Mouse (Mus musculus): ENCODE results near the gene Lgals12. TPM values are rescaled to one million over a fixed set of nuclear protein-coding genes. Genes with fewer than 3 reads are reported as not detected.

The Lgals12 gene
- polyA plus RNA-seq, 1 experiment from 2014 or later: 0.40 TPM

DNA sequence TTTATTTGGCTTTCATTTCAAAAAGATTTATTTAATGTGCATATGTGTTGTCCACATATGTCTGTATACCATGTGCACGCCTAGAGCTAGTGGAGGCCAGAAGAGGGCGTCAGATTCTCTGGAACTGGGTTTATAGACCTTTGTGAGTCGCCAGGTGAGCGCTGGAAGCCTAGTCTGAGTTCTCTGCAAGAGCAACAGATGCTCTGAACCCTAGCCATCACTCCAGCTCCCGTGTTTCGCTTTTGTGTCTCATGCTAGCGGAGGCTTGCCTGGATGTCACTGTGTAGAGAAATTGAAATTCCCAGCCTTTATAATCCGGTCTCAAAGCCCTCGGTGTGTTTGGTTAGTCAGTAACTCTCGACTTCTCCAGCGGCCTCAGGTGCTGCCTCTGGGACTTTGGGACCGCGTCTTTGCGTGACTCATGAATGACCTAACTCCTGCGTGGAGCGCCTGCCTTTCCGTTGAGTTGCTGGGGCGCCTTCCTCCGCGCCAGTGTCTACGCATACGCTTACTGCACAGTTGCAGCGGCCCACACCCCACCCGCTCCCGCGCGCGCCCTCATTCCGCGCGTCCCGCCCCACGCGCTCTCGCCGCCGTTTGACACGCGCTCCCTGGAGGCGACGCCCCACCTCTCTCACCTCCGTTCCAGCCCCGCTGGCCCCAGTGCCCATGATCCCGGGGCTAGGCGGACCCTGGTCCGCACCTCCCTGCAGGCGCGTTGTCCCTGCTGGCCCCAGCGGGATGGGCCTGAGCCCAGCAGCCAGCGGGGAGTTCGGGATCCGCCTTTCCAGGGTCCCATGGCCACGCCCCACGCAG lies 5.2 kb upstream of the Lgals12 start, which contains the start of gene Hrasls5:
Gene Hrasls5, plus strand, starts transcription at position 600 of the 816 bp plus-strand sequence.
- H3K4me2 ChIP-seq (replicated peaks): peak within 1 kb of the TSS; percentile 92
- peak within 1 kb of the TSS; percentile 60 for H3K9ac ChIP-seq
- 3% methylated on average over 50 of the region's 54 CpGs for WGBS
- no peaks in the 10 kb centered on the region for H3K36me3 ChIP-seq (replicated peaks; ENCODE audit: control insufficient read depth, insufficient read depth)
- peak; percentile 49; the same call in 1 of the 2 replicates for ATAC-seq (ENCODE audit: low FRiP score)
- H3K27ac ChIP-seq: no peak within 1 kb of the TSS
- H3K27me3 ChIP-seq (ENCODE audit: control insufficient read depth, insufficient read depth, low read length): peaks cover 34% of the 10 kb centered on the region
- DNase-seq (ENCODE audit: low spot score): peak; percentile 42
- peak within 1 kb of the TSS; percentile 43 for H3K4me3 ChIP-seq (replicated peaks; ENCODE audit: low read length)
- no peaks in the 10 kb centered on the region for H3K9me3 ChIP-seq (ENCODE audit: control insufficient read depth, low read length)
- H3K4me1 ChIP-seq (replicated peaks; ENCODE audit: control insufficient read depth, insufficient read depth, low read length): peaks cover 3% of the 10 kb centered on the region

DNA sequence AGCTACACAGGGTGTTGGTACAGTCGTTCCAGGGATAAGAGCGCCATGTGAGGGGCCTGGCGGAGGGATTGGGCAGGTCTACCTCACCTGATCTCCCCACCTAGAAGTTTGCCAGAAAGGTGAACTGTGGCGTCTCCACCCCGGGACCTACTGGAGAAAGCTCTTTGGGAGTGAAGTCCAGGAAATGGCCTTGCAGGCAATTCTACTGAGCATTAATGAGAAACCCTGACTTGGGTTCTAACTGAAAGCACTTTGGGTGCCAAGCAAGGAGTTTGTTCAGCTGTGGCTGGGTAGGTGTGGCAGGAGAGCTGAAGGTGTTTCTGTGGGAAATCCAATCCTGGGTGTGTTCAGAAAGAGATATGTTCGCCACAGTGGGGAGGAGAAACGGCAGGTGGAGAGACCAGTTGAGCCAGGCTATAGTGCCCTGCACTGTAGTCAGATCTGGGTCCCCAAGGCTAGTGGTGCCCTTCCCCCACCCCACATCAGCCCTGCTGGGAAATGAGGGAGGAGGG lies 753 bp upstream of the Lgals12 start:
- WGBS: 85% methylated on average over 7 of the region's 7 CpGs
- peaks cover 24% of the 10 kb centered on the region for H3K27me3 ChIP-seq (ENCODE audit: control insufficient read depth, insufficient read depth, low read length)

DNA sequence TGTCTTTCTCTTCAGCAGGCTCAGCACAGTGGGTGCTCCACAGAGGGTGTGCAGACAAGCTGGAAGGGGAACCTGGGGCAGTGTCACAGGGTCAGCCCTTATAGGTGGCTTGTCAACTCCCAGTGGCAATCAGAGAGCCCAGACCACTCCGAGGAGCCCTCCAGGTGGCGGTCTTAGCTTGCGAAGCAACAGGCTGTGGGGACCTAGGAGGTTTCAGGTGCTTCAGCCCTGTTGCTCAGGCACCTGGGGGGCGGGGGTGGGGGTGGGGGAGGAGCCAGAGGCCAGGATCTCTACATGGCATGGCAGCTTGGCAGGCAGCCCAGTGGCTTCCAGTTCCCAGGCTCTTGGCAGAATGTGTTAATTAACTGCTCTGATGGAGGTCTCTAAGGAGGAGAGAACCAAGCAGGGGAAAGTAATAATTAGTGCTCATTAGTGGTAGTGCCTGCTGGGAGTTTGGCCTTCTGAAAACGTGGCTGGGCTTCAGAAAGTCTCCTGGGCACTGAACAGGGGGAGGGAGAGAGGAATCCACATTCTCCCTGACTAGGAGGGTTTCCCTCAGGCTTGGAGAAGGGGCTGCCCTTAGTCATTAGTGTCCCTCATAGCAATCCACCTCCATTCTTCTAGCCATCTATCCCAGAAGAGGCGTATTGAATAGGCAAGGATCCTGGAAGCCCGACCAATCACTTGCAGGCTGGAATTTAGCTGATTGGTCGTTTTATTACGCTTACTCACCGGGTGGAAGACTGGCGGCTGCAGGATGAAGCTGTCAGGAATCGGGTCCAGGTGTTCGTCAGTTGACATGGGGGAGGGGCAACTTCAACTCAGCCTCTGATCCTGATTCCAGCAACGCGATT lies 836 bp downstream of the Lgals12 start:
- peak; percentile 85 for ATAC-seq (ENCODE audit: low FRiP score)
- Histone ChIP-seq H3K4me1 (replicated peaks; ENCODE audit: control insufficient read depth, insufficient read depth, low read length) (peaks cover 17% of the 10 kb centered on the region), H3K4me2 (replicated peaks) (peak overlapping the region; percentile 78), H3K27me3 (ENCODE audit: control insufficient read depth, insufficient read depth, low read length) (peaks cover 9% of the 10 kb centered on the region; the same call in 1 of the 2 replicates), H3K36me3 (replicated peaks; ENCODE audit: control insufficient read depth, insufficient read depth) (no peaks in the 10 kb centered on the region), H3K9me3 (ENCODE audit: control insufficient read depth, low read length) (no peaks in the 10 kb centered on the region), H3K4me3 (replicated peaks; ENCODE audit: low read length) (peak overlapping the region; percentile 25), H3K9ac (peak overlapping the region; percentile 37), H3K27ac (peak overlapping the region; percentile 44; the same call in 1 of the 2 replicates)
- DNase-seq (ENCODE audit: low spot score): peak; percentile 78
- WGBS: 5% methylated on average over 15 of the region's 15 CpGs

More for the DNA sequence above, 753 bp upstream of the Lgals12 start:
- no peak for ATAC-seq (ENCODE audit: low FRiP score)
- DNase-seq (ENCODE audit: low spot score): no peak
- Histone ChIP-seq H3K9me3 (ENCODE audit: control insufficient read depth, low read length) (no peaks in the 10 kb centered on the region), H3K9ac (no peak overlapping the region), H3K27ac (no peak overlapping the region), H3K4me2 (replicated peaks) (no peak overlapping the region), H3K36me3 (replicated peaks; ENCODE audit: control insufficient read depth, insufficient read depth) (no peaks in the 10 kb centered on the region), H3K4me3 (replicated peaks; ENCODE audit: low read length) (no peak overlapping the region), H3K4me1 (replicated peaks; ENCODE audit: control insufficient read depth, insufficient read depth, low read length) (peaks cover 17% of the 10 kb centered on the region)

DNA sequence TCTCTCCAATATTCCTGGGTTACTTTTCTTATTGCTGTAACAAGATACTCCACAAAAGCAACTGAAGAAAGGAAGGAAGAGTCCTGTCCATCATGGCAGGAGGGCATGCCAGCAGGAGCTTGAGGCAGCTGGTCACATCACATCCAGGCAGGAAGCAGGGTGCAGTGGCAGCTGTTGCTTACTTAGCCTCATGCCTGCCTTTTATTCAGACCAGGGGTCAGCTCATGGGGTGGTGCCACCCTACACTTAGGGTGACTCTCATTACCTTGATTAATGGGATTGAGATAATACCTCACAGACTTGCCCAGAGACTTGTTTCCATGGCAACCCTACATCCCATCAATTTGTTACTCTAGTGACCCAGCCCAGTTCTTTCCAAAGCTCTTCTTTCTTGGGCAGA lies 2.0 kb downstream of the Lgals12 start:
- Histone ChIP-seq H3K4me1 (replicated peaks; ENCODE audit: control insufficient read depth, insufficient read depth, low read length) (peaks cover 17% of the 10 kb centered on the region), H3K9ac (no peak overlapping the region), H3K36me3 (replicated peaks; ENCODE audit: control insufficient read depth, insufficient read depth) (no peaks in the 10 kb centered on the region), H3K4me2 (replicated peaks) (no peak overlapping the region), H3K27me3 (ENCODE audit: control insufficient read depth, insufficient read depth, low read length) (peaks cover 5% of the 10 kb centered on the region; the same call in 1 of the 2 replicates), H3K9me3 (ENCODE audit: control insufficient read depth, low read length) (no peaks in the 10 kb centered on the region), H3K27ac (no peak overlapping the region), H3K4me3 (replicated peaks; ENCODE audit: low read length) (no peak overlapping the region)
- ATAC-seq (ENCODE audit: low FRiP score) (no peak), DNase-seq (ENCODE audit: low spot score) (no peak)

DNA sequence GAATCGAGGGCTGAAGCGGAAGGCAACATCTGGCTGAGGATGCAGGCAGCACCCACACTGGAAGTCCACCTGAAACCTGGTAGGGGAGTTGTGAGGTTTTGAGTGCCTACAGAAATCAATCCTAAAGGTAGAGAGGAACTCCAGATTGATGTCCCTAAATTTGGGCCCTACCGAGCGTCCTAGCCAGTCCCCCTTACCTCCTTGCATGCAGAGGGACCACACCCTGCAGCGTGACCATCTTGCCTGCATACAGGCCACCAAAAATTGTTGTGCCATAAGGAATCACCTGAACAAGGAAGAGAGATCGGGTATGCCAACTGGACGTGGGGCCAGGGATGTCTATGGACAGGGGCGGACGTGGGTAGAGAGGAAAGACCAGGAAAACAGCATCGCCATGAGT lies 2.9 kb downstream of the Lgals12 start:
- Histone ChIP-seq H3K9me3 (ENCODE audit: control insufficient read depth, low read length) (no peaks in the 10 kb centered on the region), H3K27ac (no peak overlapping the region), H3K36me3 (replicated peaks; ENCODE audit: control insufficient read depth, insufficient read depth) (no peaks in the 10 kb centered on the region), H3K4me3 (replicated peaks; ENCODE audit: low read length) (no peak overlapping the region), H3K9ac (no peak overlapping the region), H3K4me2 (replicated peaks) (no peak overlapping the region), H3K4me1 (replicated peaks; ENCODE audit: control insufficient read depth, insufficient read depth, low read length) (peaks cover 17% of the 10 kb centered on the region), H3K27me3 (ENCODE audit: control insufficient read depth, insufficient read depth, low read length) (peaks cover 5% of the 10 kb centered on the region; the same call in 1 of the 2 replicates)
- WGBS: 98% methylated on average over 10 of the region's 10 CpGs
- ATAC-seq (ENCODE audit: low FRiP score): no peak
- no peak for DNase-seq (ENCODE audit: low spot score)

DNA sequence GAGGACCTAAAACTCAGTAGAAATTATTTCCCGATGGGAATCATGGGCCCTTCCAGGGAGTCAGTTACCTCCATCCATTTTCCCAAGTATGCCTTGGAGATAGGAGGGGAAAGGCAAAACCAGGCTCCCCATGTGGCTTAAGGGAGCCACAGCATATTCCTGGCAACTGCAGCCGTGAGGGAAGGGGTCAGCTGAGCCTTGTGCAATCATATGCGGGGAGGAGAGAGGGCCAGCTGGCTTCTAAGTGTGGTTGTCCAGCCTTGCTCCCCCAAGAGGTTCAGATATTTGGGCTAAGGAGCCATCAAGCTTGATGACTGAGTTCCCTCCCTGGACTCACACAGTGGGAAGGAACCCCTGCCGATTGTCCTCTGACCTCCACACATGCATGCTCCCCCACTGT lies 5.4 kb downstream of the Lgals12 start:
- Histone ChIP-seq H3K9me3 (ENCODE audit: control insufficient read depth, low read length) (no peaks in the 10 kb centered on the region), H3K27ac (no peak overlapping the region), H3K27me3 (ENCODE audit: control insufficient read depth, insufficient read depth, low read length) (no peaks in the 10 kb centered on the region), H3K36me3 (replicated peaks; ENCODE audit: control insufficient read depth, insufficient read depth) (no peaks in the 10 kb centered on the region), H3K9ac (no peak overlapping the region), H3K4me3 (replicated peaks; ENCODE audit: low read length) (no peak overlapping the region), H3K4me2 (replicated peaks) (no peak overlapping the region), H3K4me1 (replicated peaks; ENCODE audit: control insufficient read depth, insufficient read depth, low read length) (peaks cover 9% of the 10 kb centered on the region)
- DNase-seq (ENCODE audit: low spot score) (no peak), ATAC-seq (ENCODE audit: low FRiP score) (no peak)
- 80% methylated on average over 4 of the region's 4 CpGs for WGBS

DNA sequence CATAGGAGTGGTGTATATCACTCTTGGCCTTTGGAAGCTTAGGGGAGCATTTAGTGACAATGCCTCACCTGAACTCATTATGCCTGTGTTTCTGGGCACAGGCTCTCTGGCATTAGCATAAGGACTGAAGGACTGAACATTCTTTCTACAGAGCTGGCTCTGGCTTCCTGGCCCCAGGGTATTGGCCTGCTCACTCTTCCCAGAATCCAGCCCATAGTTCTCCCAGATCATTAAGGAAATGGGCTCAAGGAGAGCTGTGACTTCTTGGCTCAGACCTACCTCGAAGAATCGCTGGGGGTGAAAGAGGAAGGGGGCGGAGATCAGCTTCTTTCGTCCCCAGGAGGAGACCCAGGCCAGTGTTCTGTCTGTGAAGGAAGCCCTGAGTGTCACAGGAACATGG lies 8.5 kb downstream of the Lgals12 start:
- Histone ChIP-seq H3K4me1 (replicated peaks; ENCODE audit: control insufficient read depth, insufficient read depth, low read length) (no peaks in the 10 kb centered on the region), H3K4me3 (replicated peaks; ENCODE audit: low read length) (no peak overlapping the region), H3K27ac (no peak overlapping the region), H3K36me3 (replicated peaks; ENCODE audit: control insufficient read depth, insufficient read depth) (no peaks in the 10 kb centered on the region), H3K4me2 (replicated peaks) (no peak overlapping the region), H3K27me3 (ENCODE audit: control insufficient read depth, insufficient read depth, low read length) (no peaks in the 10 kb centered on the region), H3K9me3 (ENCODE audit: control insufficient read depth, low read length) (no peaks in the 10 kb centered on the region), H3K9ac (no peak overlapping the region)
- 73% methylated on average over 4 of the region's 4 CpGs for WGBS
- no peak for ATAC-seq (ENCODE audit: low FRiP score)
- no peak for DNase-seq (ENCODE audit: low spot score)

DNA sequence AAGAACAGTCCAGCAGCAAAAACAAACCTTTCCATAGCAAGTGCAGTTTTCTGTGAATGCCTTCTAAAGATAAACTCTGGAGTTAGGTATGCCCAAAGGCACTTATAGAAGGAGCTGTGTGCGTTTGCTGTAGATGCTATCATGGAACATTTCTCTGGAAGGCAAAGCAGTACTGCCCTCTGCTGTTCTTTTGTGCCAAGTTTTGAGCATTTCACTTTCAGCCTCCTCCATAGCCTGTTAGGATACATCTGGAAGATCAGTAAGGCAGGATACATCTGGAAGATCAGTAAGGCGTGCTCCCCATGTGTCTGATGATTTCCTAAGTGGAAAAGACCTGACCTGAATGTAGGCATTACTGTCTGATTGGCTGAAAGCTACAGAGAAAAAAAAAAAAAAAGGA lies 11.5 kb downstream of the Lgals12 start:
- H3K9ac ChIP-seq: no peak overlapping the region
- no peak overlapping the region for H3K4me2 ChIP-seq (replicated peaks)
- H3K4me3 ChIP-seq (replicated peaks; ENCODE audit: low read length): no peak overlapping the region
- WGBS: 36% methylated on average over 2 of the region's 2 CpGs
- DNase-seq (ENCODE audit: low spot score) (peak; percentile 72), ATAC-seq (ENCODE audit: low FRiP score) (no peak)
- no peak overlapping the region for H3K27ac ChIP-seq
- H3K27me3 ChIP-seq (ENCODE audit: control insufficient read depth, insufficient read depth, low read length): no peaks in the 10 kb centered on the region
- H3K9me3 ChIP-seq (ENCODE audit: control insufficient read depth, low read length): no peaks in the 10 kb centered on the region
- H3K36me3 ChIP-seq (replicated peaks; ENCODE audit: control insufficient read depth, insufficient read depth): no peaks in the 10 kb centered on the region
- H3K4me1 ChIP-seq (replicated peaks; ENCODE audit: control insufficient read depth, insufficient read depth, low read length): no peaks in the 10 kb centered on the region

DNA sequence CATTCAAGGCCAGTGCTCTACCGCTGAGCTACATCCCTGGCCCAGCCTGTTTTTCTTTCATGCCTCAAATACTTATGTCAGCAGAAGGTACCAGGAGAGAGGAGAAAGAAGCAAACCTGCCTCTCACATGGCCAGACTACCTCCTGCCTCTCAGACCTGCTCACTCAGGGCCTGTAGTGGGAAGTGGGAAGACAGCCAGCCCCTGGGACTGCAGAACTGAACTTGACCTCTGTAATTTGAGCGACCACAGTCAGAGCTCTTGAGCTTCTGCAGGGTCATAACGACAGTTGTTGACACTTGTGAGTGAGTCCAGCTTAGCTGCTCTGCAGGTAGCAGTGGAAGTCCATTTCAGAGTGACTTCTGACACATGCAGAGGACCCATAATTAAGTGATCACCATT lies 15.0 kb downstream of the Lgals12 start:
- Histone ChIP-seq H3K4me1 (replicated peaks; ENCODE audit: control insufficient read depth, insufficient read depth, low read length) (no peaks in the 10 kb centered on the region), H3K9me3 (ENCODE audit: control insufficient read depth, low read length) (no peaks in the 10 kb centered on the region), H3K27ac (no peak overlapping the region), H3K9ac (no peak overlapping the region), H3K36me3 (replicated peaks; ENCODE audit: control insufficient read depth, insufficient read depth) (no peaks in the 10 kb centered on the region), H3K4me3 (replicated peaks; ENCODE audit: low read length) (no peak overlapping the region), H3K27me3 (ENCODE audit: control insufficient read depth, insufficient read depth, low read length) (no peaks in the 10 kb centered on the region), H3K4me2 (replicated peaks) (no peak overlapping the region)
- DNase-seq (ENCODE audit: low spot score): no peak
- no peak for ATAC-seq (ENCODE audit: low FRiP score)
- WGBS: 68% methylated on average over 3 of the region's 3 CpGs

All from hindbrain, embryonic 14.5 days (tissue).